Mouse (Mus musculus) erythroblast, embryonic 14.5 days (primary cell): ENCODE data around the gene Defb35.

ENCODE experiments used
- GATA1 ChIP-seq: IDR thresholded peaks from 2 replicates; pipeline ENCODE4 v1.6.1; 2012; ENCODE audit warnings: low read length, inconsistent platforms, mixed read lengths
- TAL1 ChIP-seq: IDR thresholded peaks from 3 replicates; pipeline ENCODE4 v1.6.1; 2012; ENCODE audit warnings: low read length, inconsistent platforms, mixed read lengths

DNA sequence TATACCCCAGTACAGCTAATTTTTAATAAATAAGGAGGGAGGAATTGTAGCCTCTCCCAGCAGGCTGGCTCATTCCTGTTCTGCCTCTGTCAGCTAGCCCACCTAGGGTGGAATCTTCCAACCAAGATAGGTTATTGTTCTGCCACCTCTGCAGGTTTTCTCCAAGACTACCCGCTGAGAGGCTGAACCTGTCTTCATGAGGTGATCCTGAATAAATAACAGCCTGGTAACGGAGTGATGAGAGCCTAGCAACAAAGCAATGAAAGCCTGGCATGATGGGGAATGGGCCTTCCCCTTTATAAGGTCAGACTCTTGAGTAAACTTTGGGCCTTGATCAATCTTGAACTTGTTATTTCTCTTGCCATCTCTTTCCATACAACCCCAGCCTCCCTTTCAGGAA lies 25.6 kb upstream of the Defb35 start:
- TF ChIP-seq TAL1 (no peak), GATA1 (no peak)
